Mouse (Mus musculus) lung, adult 18-20 months (tissue): ENCODE data around the gene C2cd3.

Source experiments
- DNase-seq, 2 experiments: peaks; one replicate each; pipeline ENCODE4 v3.0.0; 2022; ENCODE audit warnings: mixed read lengths in 2 of 2

The C2cd3 gene

GRCm38 (mm10) chr7:100500276-100500977 lies 128.4 kb downstream of the C2cd3 start:
- DNase-seq = peak; percentile 62 to 64

- DNase-seq = peak in 1 of 2 experiments; percentile 42
Measured at GRCm38 (mm10) chr7:100501027-100501843, 129.2 kb downstream of the C2cd3 start.

- no peak for DNase-seq
Measured at GRCm38 (mm10) chr7:100501844-100502373, 129.9 kb downstream of the C2cd3 start.

GRCm38 (mm10) chr7:100502374-100502922 lies 130.4 kb downstream of the C2cd3 start:
- peak; percentile 41 to 58 for DNase-seq

- DNase-seq = peak in 1 of 2 experiments; percentile 27
Measured at GRCm38 (mm10) chr7:100503076-100503475, 131.0 kb downstream of the C2cd3 start.

- no peak for DNase-seq
Measured at GRCm38 (mm10) chr7:100504740-100505487, 132.9 kb downstream of the C2cd3 start.

GRCm38 (mm10) chr7:100506494-100506893 lies 134.5 kb downstream of the C2cd3 start:
- no peak for DNase-seq

- DNase-seq = no peak
Measured at GRCm38 (mm10) chr7:100508670-100509069, 136.6 kb downstream of the C2cd3 start.

GRCm38 (mm10) chr7:100511602-100512001 lies 139.6 kb downstream of the C2cd3 start:
- peak in 1 of 2 experiments; percentile 22 for DNase-seq

- DNase-seq = no peak
Measured at GRCm38 (mm10) chr7:100514573-100514972, 142.5 kb downstream of the C2cd3 start, which contains the start of gene Dnajb13. TSS of gene Dnajb13 (minus strand) at chr7:100514960.
